Mouse (Mus musculus) heart, embryonic 11.5 days (tissue): ENCODE data around the gene Syne3. TPM values are rescaled to one million over a fixed set of nuclear protein-coding genes. Genes with fewer than 3 reads are reported as not detected.

Source experiments
- ATAC-seq: fragments of 200-750 bp; cut with Nextera tagmentation; replicated peaks from 2 replicates; pipeline ENCODE4 v1.8.0; 2017; ENCODE audit warnings: moderate library complexity; ENCODE audit not compliant: insufficient number of reproducible peaks, low FRiP score, low TSS enrichment
- H3K27ac ChIP-seq: fragments of 300-500 bp; sonication (generic); 2 replicates; pipeline ENCODE4 v1.5.1; 2014; ENCODE audit warnings: mild to moderate bottlenecking, low read depth, low read length
- H3K27me3 ChIP-seq: fragments of 300-500 bp; sonication (generic); 2 replicates; pipeline ENCODE4 v1.6.1; 2014; ENCODE audit warnings: mild to moderate bottlenecking, low read length, mixed read lengths; ENCODE audit not compliant: control insufficient read depth, insufficient read depth
- H3K36me3 ChIP-seq: fragments of 300-500 bp; sonication (generic); 2 replicates; pipeline ENCODE4 v1.6.1; 2014; ENCODE audit warnings: mild to moderate bottlenecking, low read length, moderate library complexity, mixed read lengths; ENCODE audit not compliant: control insufficient read depth, insufficient read depth
- H3K4me1 ChIP-seq: fragments of 300-500 bp; sonication (generic); 2 replicates; pipeline ENCODE4 v1.6.1; 2014; ENCODE audit warnings: low read length; ENCODE audit not compliant: control insufficient read depth, insufficient read depth
- H3K4me2 ChIP-seq: fragments of 300-500 bp; sonication (generic); 2 replicates; pipeline ENCODE4 v1.6.1; 2014; ENCODE audit warnings: mild to moderate bottlenecking, moderate library complexity
- H3K4me3 ChIP-seq: fragments of 300-500 bp; sonication (generic); 2 replicates; pipeline ENCODE4 v1.5.1; 2014; ENCODE audit warnings: low read depth, low read length
- H3K9ac ChIP-seq: fragments of 300-500 bp; sonication (generic); 2 replicates; pipeline ENCODE4 v1.6.1; 2014; ENCODE audit warnings: mild to moderate bottlenecking, low read depth, low read length, moderate library complexity
- H3K9me3 ChIP-seq: fragments of 300-500 bp; sonication (generic); replicated peaks from 2 replicates; pipeline ENCODE4 v1.6.1; 2016; ENCODE audit warnings: low read length; ENCODE audit not compliant: control insufficient read depth
- WGBS: fragments of 180-500 bp; shearing (Covaris S2); extraction: QIAGEN DNeasy Blood & Tissue Kit; methylation state at CpG from one replicate; pipeline ENCODE4 v1.1.7; 2014; ENCODE audit not compliant: insufficient replicate concordance; 5-methylcytosine and 5-hydroxymethylcytosine counted together
- polyA plus RNA-seq: library from polyadenylated mRNA; unstranded; fragments of >200 nt; fragmentation: Nextera tagmentation; extraction: Ambion mirVana; gene quantifications from 2 replicates; pipeline ENCODE4 v1.2.1, GENCODE M21; 2014

Syne3 gene
- polyA plus RNA-seq, 1 experiment from 2014 or later: 0.42 TPM

DNA sequence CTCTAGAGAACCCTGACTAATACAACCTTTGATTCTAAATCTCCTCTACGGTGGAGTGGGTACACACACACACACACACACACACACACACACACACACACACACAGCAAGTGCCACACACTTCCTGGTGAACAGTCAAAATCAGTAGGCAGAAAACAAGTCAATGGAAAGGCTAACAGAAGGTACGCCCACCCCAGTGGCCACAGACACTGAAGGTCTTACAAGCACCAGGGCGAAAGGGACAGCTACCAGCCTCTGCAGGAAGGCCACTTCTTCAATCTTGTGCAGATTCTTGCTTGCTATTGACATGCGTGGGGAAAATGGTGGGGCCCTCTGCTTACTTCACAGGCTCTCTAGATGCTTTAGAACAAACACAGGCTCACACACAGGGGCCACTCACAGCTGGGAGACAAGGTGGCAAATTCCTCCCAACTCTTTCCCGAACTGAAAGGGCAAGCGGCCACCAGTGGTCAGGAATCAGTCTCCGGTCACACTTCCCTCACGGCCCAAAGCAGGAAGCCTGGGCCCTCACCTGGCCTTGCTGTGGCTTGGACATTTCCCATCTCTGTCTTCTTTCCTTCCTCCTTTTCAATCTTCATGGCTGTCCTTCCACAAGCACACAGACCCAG is 11.9 kb upstream of the Syne3 start:
- Histone ChIP-seq H3K27me3 (no peaks in the 10 kb centered on the region), H3K4me3 (no peak overlapping the region), H3K9ac (no peak overlapping the region), H3K36me3 (no peaks in the 10 kb centered on the region), H3K4me2 (no peak overlapping the region; the same call in 1 of the 2 replicates), H3K9me3 (no peaks in the 10 kb centered on the region), H3K27ac (no peak overlapping the region), H3K4me1 (peaks cover 7% of the 10 kb centered on the region; the same call in 1 of the 2 replicates)
- no peak for ATAC-seq
- 64% methylated on average over 8 of the region's 8 CpGs for WGBS

DNA sequence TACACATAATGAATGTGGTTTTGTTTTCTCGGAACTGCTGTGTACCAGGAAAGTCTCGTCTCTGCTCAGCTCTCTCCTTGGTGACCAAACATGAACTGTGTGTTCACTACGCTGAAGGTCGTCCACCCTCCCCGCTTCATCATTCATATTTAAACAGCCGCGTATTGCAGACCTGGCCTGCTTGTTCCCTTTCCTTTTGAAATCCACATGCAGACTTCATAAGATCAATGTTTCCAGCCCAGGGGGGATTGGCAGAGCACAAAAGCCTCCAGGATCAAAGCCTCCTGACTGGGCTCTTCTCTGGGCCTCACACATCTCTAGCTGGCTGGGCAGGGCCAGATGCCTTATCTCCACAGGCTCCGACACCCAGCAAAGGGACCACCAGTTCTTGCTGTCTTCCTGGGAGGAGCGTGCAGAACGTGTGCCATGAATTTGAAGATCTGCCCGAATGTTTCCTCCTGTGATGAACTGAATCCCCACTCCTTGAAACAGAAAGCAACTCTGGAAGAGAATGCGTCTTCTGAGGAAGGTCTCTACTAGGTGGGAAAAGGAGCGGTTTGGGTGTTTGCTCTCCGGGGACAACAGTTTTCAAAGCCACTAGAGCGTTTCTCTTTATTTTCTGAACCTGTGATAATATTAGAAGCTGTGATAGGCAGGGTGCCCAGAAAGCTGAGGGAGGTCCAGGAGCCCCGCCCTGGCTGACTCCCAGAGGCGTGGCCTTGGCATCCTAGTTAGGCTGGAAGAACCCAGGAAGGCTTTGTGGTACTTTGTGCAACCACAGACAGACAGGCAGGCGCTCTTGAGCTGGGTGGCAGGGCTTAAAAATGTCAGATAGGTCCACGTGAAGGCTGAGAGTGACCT is 10.0 kb upstream of the Syne3 start:
- no peaks in the 10 kb centered on the region for H3K36me3 ChIP-seq
- H3K4me3 ChIP-seq: no peak overlapping the region
- 52% methylated on average over 19 of the region's 19 CpGs for WGBS
- ATAC-seq: 0 out of 2 replicates have a peak, but pooled peaks have one; percentile 46
- H3K9ac ChIP-seq: no peak overlapping the region
- no peaks in the 10 kb centered on the region for H3K9me3 ChIP-seq
- H3K27me3 ChIP-seq: no peaks in the 10 kb centered on the region
- peaks cover 7% of the 10 kb centered on the region; the same call in 1 of the 2 replicates for H3K4me1 ChIP-seq
- peak overlapping the region; percentile 49 for H3K4me2 ChIP-seq
- peak overlapping the region; percentile 37; the same call in 1 of the 2 replicates for H3K27ac ChIP-seq

DNA sequence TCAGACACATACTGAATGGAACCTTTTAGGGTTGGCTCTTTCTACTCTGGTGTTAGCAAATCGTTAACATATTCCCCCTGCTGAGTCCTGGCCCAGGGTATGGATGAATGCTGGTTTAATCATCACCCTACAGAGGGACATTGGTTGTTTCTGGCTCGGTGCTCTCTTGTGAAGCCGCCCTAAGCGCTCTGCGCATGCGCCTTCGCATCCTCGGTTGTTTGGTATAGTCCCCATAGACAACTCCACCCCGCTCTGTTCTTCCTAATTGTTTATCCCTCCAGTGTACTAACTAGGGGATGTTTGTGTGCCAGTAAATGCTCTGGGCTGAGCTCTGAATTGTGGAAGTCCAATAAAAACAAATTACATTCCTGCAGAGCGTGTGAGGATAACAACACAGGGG is 7.0 kb upstream of the Syne3 start:
- Histone ChIP-seq H3K4me3 (no peak overlapping the region), H3K27me3 (no peaks in the 10 kb centered on the region), H3K36me3 (no peaks in the 10 kb centered on the region), H3K4me2 (no peak overlapping the region), H3K27ac (no peak overlapping the region), H3K9me3 (no peaks in the 10 kb centered on the region), H3K9ac (no peak overlapping the region), H3K4me1 (peaks cover 7% of the 10 kb centered on the region; the same call in 1 of the 2 replicates)
- ATAC-seq: no peak
- 76% methylated on average over 10 of the region's 10 CpGs for WGBS

DNA sequence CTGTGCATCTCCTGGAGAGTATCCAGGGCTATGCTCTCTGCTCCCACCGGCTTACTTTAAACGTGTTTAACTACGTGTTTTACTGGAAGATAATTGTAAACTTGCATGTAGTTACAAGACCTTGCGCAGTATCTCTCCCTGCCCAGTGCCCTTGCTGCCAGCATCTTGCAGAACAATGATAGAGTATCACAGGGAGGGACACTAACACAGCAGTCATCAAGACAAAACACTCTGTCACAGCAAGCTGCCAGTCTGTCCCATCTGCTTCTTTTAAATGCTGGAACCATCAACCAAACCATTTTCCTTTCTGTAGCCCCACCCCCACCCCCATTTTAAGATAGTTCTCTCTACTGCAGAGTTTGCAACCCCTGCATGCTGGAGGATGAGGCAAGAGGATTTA is 6.6 kb upstream of the Syne3 start:
- peaks cover 2% of the 10 kb centered on the region; the same call in 1 of the 2 replicates for H3K27me3 ChIP-seq
- no peaks in the 10 kb centered on the region for H3K36me3 ChIP-seq
- no peak overlapping the region for H3K9ac ChIP-seq
- H3K9me3 ChIP-seq: no peaks in the 10 kb centered on the region
- 55% methylated on average over 4 of the region's 4 CpGs for WGBS
- no peak overlapping the region for H3K4me2 ChIP-seq
- ATAC-seq: no peak
- H3K4me1 ChIP-seq: peaks cover 7% of the 10 kb centered on the region; the same call in 1 of the 2 replicates
- H3K27ac ChIP-seq: no peak overlapping the region; the same call in 1 of the 2 replicates
- no peak overlapping the region for H3K4me3 ChIP-seq

DNA sequence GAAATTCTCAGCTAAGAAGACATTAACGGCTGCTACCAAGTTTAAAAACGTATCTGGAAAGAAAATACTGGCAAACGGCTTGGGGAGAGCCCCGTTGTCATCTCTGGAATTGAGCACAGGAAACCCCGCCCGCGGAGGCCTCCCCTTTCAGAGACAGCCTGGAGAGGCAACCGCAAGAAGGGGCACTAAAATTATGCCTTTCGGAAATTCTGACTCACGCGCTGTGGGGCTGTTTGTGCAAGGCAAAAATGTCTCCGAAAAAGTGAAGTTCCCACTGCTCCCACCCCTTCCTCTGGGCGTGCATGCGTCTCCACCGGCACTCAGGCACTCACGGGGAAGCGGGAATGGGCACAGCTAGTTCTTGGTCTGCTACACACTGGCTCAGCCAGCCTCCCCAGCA is 3.5 kb upstream of the Syne3 start:
- ATAC-seq: no peak
- H3K4me3 ChIP-seq: peak overlapping the region; percentile 6; the same call in 1 of the 2 replicates
- peak overlapping the region; percentile 44; the same call in 1 of the 2 replicates for H3K9ac ChIP-seq
- no peaks in the 10 kb centered on the region for H3K9me3 ChIP-seq
- WGBS: 15% methylated on average over 17 of the region's 17 CpGs
- no peak overlapping the region for H3K27ac ChIP-seq
- peak overlapping the region; percentile 54 for H3K4me2 ChIP-seq
- no peaks in the 10 kb centered on the region for H3K36me3 ChIP-seq
- peaks cover 28% of the 10 kb centered on the region for H3K27me3 ChIP-seq
- peaks cover 13% of the 10 kb centered on the region for H3K4me1 ChIP-seq

DNA sequence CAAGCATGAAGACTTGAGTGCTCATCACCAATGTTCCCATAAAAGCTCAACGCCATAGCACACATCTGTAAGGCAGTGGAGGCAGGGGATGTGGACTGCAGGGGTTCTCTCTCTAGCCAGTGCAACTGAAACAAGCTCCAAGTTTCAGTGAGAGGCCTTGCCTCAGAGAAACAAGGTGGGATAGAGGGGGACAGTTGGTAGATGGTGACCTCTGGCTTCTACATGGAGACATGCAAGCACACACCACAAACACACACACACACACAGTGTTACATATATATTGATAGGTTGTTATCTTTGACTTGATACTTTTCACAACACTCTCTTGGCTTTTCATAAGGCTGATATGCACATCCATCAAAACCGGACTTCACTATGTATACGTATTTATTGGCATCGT is 2.7 kb upstream of the Syne3 start:
- no peak overlapping the region for H3K27ac ChIP-seq
- H3K27me3 ChIP-seq: peaks cover 35% of the 10 kb centered on the region
- peaks cover 13% of the 10 kb centered on the region for H3K4me1 ChIP-seq
- ATAC-seq: no peak
- no peak overlapping the region for H3K4me2 ChIP-seq
- no peaks in the 10 kb centered on the region for H3K36me3 ChIP-seq
- no peaks in the 10 kb centered on the region for H3K9me3 ChIP-seq
- no peak overlapping the region for H3K4me3 ChIP-seq
- 94% methylated on average over 4 of the region's 4 CpGs for WGBS
- H3K9ac ChIP-seq: no peak overlapping the region

DNA sequence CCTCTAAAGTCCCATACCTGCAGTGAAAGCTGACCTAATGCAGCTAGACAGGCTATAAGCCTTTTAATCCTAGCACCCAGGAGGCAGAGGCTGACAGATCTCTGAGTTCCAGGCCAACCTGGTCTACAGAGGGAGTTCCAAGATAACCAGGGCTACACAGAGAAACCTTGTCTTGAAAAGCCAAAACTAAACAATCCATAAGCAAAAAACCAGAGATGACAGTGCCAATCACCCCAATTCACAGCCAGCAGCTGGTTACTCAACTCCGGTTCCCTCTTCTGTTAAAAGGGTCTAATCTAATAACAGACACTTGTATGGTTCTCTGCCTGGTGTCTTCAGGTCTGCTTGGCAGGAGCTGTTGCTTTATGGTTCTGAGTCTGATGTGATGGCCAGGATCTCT is 2.0 kb upstream of the Syne3 start:
- Histone ChIP-seq H3K4me2 (no peak overlapping the region), H3K36me3 (no peaks in the 10 kb centered on the region), H3K9ac (no peak overlapping the region), H3K27ac (no peak overlapping the region), H3K27me3 (peaks cover 36% of the 10 kb centered on the region), H3K9me3 (no peaks in the 10 kb centered on the region), H3K4me1 (peaks cover 13% of the 10 kb centered on the region), H3K4me3 (no peak overlapping the region)
- no peak for ATAC-seq
- 88% methylated on average over 1 of the region's 1 CpGs for WGBS

DNA sequence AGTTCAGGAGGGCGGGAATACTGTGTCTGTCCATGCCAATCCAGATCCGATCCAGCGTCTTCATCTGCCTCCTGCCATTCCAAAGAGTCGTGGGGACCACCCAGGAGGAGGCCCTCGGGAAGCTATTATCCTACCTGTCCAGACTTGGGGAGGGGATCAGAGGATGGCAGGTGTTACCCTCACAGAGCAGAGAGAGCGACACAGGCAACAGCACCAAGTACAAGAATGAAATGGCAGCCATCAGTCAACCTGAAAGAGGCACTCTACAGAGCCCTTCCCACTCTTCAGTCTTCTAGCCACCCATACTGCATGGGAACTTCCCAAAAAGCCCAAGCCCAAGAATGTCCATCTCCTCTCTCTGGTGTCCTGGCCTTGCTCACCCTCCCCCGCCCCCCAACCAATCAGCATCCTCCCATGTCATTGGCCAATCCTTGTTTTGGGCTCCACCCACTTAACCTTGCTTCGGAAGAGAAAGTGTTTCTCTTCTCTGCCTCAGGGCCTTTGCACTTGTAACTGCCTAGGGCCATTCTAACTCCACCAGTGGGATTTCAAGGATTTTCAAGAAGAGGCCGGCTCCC is 693 bp upstream of the Syne3 start:
- Histone ChIP-seq H3K9ac (peak overlapping the region; percentile 68; the same call in 1 of the 2 replicates), H3K9me3 (no peaks in the 10 kb centered on the region), H3K27me3 (peaks cover 41% of the 10 kb centered on the region), H3K4me1 (peaks cover 13% of the 10 kb centered on the region), H3K4me2 (peak overlapping the region; percentile 96), H3K36me3 (no peaks in the 10 kb centered on the region), H3K4me3 (peak overlapping the region; percentile 75), H3K27ac (no peak overlapping the region)
- ATAC-seq: no peak
- WGBS: 17% methylated on average over 9 of the region's 9 CpGs
